Mouse (Mus musculus) E14TG2a.4 (cell line): ENCODE measurements around the gene Tes.

Source experiments
- CTCF ChIP-seq: conservative IDR thresholded peaks from 2 replicates; pipeline ENCODE4 v1.5.1; 2014; ENCODE audit warnings: low read length
- POU5F1 ChIP-seq: IDR thresholded peaks from 2 replicates; pipeline ENCODE4 v1.6.1; 2014; ENCODE audit warnings: low read length, borderline replicate concordance

DNA sequence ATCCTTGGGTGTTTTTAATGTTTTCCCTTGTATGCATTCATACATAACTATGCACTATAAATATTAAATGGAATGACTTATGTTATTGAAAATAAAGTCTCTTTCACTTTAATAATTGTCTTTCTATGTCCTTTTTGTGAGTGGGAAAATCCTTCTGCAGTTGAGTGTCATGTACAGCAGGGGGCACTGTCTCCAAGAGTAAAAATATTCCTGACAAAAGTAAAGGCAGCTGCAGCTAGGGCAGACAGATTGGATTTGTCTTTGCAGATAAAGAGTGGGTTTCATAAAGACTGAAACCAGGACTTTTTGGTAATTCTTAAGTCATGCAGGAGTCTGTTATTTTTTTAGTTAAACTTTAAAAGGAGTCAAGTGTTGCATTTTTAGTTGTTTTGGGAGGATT is 40.8 kb downstream of the Tes start:
- TF ChIP-seq CTCF = peak; percentile 67
- TF ChIP-seq POU5F1 = no peak
